Mouse (Mus musculus) hindbrain, postnatal 0 days (tissue): Measurements from ENCODE around the gene Fam171a2. TPM values are rescaled to one million over a fixed set of nuclear protein-coding genes. Genes with fewer than 3 reads are reported as not detected.
A peak's percentile ranks its signal among the peaks of the same experiment; 100 is the strongest.

Experiments used
- ATAC-seq: fragments of 200-750 bp; cut with Nextera tagmentation; 2 replicates; pipeline ENCODE4 v1.8.0; 2017; ENCODE audit warnings: mild to moderate bottlenecking, moderate TSS enrichment, moderate library complexity
- DNase-seq: peaks from one replicate; pipeline ENCODE4 v3.0.0-alpha.2; 2015; ENCODE audit warnings: low spot score
- H3K27ac ChIP-seq: fragments of 300-500 bp; sonication (generic); 2 replicates; pipeline ENCODE4 v1.5.1; 2014; ENCODE audit warnings: mild to moderate bottlenecking
- H3K27me3 ChIP-seq: fragments of 300-500 bp; sonication (generic); 2 replicates; pipeline ENCODE4 v1.6.1; 2014; ENCODE audit warnings: low read length, mixed read lengths; ENCODE audit not compliant: insufficient read depth
- H3K36me3 ChIP-seq: fragments of 300-500 bp; sonication (generic); 2 replicates; pipeline ENCODE4 v1.6.1; 2014; ENCODE audit warnings: low read length, mixed read lengths; ENCODE audit not compliant: insufficient read depth
- H3K4me1 ChIP-seq: fragments of 300-500 bp; sonication (generic); 2 replicates; pipeline ENCODE4 v1.6.1; 2014; ENCODE audit warnings: antibody characterized with exemption, low read length, mixed read lengths; ENCODE audit not compliant: insufficient read depth
- H3K4me2 ChIP-seq: fragments of 300-500 bp; sonication (generic); 2 replicates; pipeline ENCODE4 v1.6.1; 2014; ENCODE audit warnings: low read depth, mild to moderate bottlenecking, low read length, moderate library complexity, mixed read lengths
- H3K4me3 ChIP-seq: fragments of 300-500 bp; sonication (generic); 2 replicates; pipeline ENCODE4 v1.5.1; 2014; ENCODE audit warnings: low read length
- H3K9ac ChIP-seq: fragments of 300-500 bp; sonication (generic); replicated peaks from 2 replicates; pipeline ENCODE4 v1.6.1; 2014; ENCODE audit warnings: mild to moderate bottlenecking, low read length, moderate library complexity, mixed read lengths
- H3K9me3 ChIP-seq: fragments of 300-500 bp; sonication (generic); 2 replicates; pipeline ENCODE4 v1.6.1; 2016; ENCODE audit warnings: low read length, mixed read lengths
- CTCF ChIP-seq: IDR thresholded peaks from 2 replicates; pipeline ENCODE4 v1.5.1; 2016; ENCODE audit warnings: antibody characterized with exemption, control low read depth, low read depth
- WGBS: fragments of 180-500 bp; shearing (Covaris S2); extraction: QIAGEN DNeasy Blood & Tissue Kit; methylation state at CpG from one replicate; pipeline ENCODE4 v1.1.7; 2014; 5-methylcytosine and 5-hydroxymethylcytosine counted together
- polyA plus RNA-seq: library from polyadenylated mRNA; unstranded; fragments of >200 nt; fragmentation: Nextera tagmentation; extraction: Ambion mirVana; gene quantifications from 2 replicates; pipeline ENCODE4 v1.2.1, GENCODE M21; 2015
- total RNA-seq: library from RNA; depleted of rRNA; stranded (reverse); fragments of >200 nt; gene quantifications from 2 replicates; pipeline ENCODE4 v1.2.3, GENCODE M21; 2014

The Fam171a2 gene
- total and polyA plus RNA-seq, 2 experiments from 2014 or later, result 20.6 to 546 TPM

DNA sequence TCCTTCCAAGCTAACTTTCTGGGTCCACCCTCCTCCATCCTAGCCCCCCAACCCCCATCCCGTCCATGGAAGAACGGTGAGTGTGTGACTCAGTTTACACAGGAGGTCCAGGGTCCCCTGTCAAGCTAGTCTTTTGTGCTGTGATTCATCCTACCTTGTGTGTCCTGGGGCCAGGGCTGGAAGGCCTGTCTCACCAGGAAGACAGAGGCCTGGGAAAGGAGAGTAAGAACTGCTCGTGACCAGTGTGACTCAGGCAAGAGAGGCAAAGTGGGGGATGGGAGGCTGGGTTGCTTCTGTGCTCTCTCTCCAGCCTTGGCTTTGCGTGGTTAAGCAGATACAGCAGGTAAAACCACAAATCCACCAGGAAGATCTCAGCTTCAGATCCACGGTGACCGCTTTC, 22.8 kb downstream of the Fam171a2 start:
- Histone ChIP-seq H3K27ac (no peak overlapping the region), H3K4me2 (no peak overlapping the region), H3K4me1 (peaks cover 5% of the 10 kb centered on the region), H3K4me3 (no peak overlapping the region), H3K9me3 (no peaks in the 10 kb centered on the region), H3K9ac (no peak overlapping the region), H3K27me3 (no peaks in the 10 kb centered on the region), H3K36me3 (no peaks in the 10 kb centered on the region)
- 79% methylated on average over 6 of the region's 6 CpGs for WGBS
- DNase-seq, result no peak
- TF ChIP-seq CTCF, result no peak
- no peak for ATAC-seq

DNA sequence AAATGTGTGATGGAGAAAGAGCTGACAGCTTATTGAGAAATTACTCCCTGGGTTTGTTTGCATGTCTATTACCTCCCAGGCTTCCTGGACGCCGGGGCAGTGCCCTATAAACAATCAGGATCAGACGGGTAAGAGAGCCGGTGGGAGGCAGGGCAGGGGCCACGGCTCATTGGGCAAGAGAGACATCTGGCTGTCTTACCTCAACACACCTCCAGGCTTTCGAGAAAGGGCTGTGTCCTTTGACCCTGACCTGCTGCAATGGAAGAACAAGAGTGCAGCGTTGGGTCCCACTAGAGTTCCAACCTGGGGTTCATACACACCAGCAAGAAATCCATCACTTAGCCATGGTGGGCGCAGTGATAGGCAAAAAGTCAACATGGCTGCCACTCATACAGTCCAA, 25.9 kb downstream of the Fam171a2 start:
- H3K27ac ChIP-seq, result no peak overlapping the region
- H3K36me3 ChIP-seq, result no peaks in the 10 kb centered on the region
- H3K9me3 ChIP-seq, result no peaks in the 10 kb centered on the region
- no peak for TF ChIP-seq CTCF
- H3K4me2 ChIP-seq, result no peak overlapping the region
- H3K4me3 ChIP-seq, result no peak overlapping the region
- DNase-seq, result no peak
- H3K9ac ChIP-seq, result no peak overlapping the region
- 55% methylated on average over 8 of the region's 8 CpGs for WGBS
- no peaks in the 10 kb centered on the region for H3K27me3 ChIP-seq
- ATAC-seq, result no peak
- no peaks in the 10 kb centered on the region for H3K4me1 ChIP-seq

DNA sequence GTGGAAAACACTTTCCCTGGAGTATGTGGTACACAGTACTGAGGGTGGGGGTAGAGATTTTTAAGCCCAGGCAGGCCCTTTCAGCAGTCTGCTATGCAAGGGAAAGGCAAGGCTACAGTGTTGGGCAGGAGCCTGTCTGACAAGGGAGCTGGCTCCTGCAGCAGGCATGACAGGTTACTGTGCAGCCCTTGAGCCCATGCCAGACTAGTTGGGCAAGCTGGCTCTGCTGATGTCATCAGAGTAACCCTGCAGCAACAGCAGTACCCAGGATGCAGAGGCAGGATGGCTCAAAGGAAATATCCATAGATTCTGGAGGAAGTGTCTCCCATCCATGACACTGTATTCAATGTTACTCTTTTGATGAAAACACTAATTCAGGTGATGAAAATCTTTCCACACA, 28.6 kb downstream of the Fam171a2 start:
- Histone ChIP-seq H3K9ac (no peak overlapping the region), H3K36me3 (no peaks in the 10 kb centered on the region), H3K27me3 (no peaks in the 10 kb centered on the region), H3K9me3 (no peaks in the 10 kb centered on the region), H3K27ac (no peak overlapping the region), H3K4me3 (no peak overlapping the region), H3K4me1 (no peaks in the 10 kb centered on the region), H3K4me2 (no peak overlapping the region)
- TF ChIP-seq CTCF, result no peak
- no peak for DNase-seq
- no peak for ATAC-seq

DNA sequence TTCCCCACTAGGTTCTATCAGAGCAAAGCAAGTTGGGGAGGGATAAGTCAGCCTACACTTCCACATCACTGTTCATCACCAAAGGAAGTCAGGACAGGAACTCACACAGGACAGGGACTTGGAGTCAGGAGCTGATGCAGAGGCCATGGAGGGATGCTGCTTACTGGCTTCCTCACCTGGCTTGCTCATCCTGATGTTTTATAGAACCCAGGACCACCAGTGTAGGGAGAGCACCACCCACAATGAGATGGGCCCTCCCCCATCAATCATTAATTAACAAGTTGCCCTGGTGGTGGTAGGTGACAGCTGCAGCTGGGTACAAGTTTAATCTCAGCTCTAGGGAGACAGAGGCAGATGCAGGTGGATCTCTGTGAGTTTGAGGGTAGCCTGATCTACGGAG, 30.3 kb downstream of the Fam171a2 start:
- ATAC-seq (no peak), DNase-seq (no peak)
- Histone ChIP-seq H3K36me3 (no peaks in the 10 kb centered on the region), H3K4me3 (no peak overlapping the region), H3K4me2 (no peak overlapping the region), H3K9ac (no peak overlapping the region), H3K27me3 (no peaks in the 10 kb centered on the region), H3K27ac (no peak overlapping the region), H3K4me1 (no peaks in the 10 kb centered on the region), H3K9me3 (no peaks in the 10 kb centered on the region)
- WGBS, result 63% methylated on average over 1 of the region's 1 CpGs
- no peak for TF ChIP-seq CTCF

DNA sequence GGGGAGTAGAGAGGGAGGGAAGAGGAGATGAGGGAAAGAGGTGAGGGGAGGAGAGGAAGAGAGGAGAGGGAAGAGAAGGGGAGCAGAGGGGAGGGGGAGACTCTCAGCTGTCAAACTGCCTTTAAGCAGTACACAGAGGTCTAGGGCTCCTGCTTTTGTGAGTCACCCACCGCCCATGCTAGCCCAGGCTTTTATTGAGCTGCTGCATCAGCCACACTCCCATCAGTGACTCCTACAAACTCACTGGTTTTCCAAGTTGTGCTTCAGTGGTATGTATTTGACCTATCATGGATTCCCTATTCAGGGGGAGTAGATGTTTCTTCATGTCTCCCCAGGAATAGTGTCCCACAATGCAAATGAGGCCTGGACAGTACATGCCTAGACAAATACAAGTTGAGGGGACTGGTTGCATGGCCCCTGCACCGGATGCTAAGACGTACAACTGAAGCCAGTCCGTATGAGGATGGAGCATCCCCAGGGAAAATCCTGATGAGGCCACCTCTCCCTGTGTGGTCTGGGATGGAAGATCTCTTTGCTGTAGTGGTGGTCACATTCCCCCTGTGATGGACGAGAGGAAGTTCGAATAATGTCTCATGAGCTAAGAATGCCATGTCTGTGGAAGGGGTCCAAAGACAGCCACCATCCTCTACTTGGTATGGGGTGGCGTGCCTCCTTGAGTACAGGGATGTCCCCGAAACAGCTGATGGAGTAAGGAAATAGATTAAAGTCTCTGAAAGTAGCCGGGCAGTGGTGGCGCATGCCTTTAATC, 32.3 kb downstream of the Fam171a2 start:
- no peak for TF ChIP-seq CTCF
- H3K9ac ChIP-seq, result no peak overlapping the region
- 75% methylated on average over 10 of the region's 10 CpGs for WGBS
- no peaks in the 10 kb centered on the region for H3K9me3 ChIP-seq
- no peaks in the 10 kb centered on the region for H3K4me1 ChIP-seq
- DNase-seq, result no peak
- H3K36me3 ChIP-seq, result no peaks in the 10 kb centered on the region
- no peak overlapping the region for H3K4me3 ChIP-seq
- no peak for ATAC-seq
- H3K4me2 ChIP-seq, result no peak overlapping the region
- no peaks in the 10 kb centered on the region for H3K27me3 ChIP-seq
- no peak overlapping the region for H3K27ac ChIP-seq

DNA sequence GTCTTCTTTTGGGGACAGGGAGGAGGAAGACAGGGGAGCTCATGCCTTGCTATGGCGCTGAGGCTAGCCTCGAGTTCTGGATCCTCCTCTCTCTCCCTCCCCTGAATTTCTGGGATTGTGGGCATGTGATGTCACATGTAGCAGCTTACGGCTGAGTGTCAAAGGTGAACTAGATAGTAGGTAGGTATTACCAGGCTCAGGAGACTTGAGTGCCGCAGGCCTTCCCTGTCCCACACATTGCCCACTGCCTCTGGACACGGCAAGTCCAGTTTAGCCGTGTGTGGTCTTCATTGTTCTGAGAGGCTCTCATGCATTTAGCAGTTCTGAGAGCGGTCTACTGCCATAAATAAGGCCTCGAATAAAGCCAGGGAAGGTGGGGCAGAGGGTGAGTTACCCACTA, 34.4 kb downstream of the Fam171a2 start:
- Histone ChIP-seq H3K27me3 (no peaks in the 10 kb centered on the region), H3K4me2 (no peak overlapping the region), H3K27ac (no peak overlapping the region), H3K9me3 (no peaks in the 10 kb centered on the region), H3K4me3 (no peak overlapping the region), H3K4me1 (no peaks in the 10 kb centered on the region), H3K9ac (no peak overlapping the region), H3K36me3 (no peaks in the 10 kb centered on the region)
- ATAC-seq (no peak), DNase-seq (no peak)
- 72% methylated on average over 8 of the region's 8 CpGs for WGBS
- TF ChIP-seq CTCF, result no peak

DNA sequence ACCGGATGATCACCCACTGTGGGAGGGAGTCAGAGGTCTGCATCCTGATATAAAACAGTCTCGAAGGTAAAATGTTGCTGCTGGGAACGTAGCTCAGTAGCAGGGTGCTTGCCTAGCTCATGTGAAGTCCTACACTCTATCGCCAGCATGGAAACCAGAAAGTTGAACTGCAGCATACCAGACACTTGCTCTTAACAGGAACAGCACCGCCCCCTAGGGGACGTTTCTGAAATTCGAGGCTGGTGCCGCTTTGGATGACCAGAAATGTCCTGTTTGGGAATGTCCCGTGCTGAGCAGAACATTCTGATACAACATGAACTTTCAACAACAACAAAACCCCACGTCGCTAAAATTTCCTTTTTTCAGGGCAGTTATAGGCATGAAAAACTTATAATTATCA, 35.8 kb downstream of the Fam171a2 start:
- Histone ChIP-seq H3K27me3 (no peaks in the 10 kb centered on the region), H3K9ac (no peak overlapping the region), H3K36me3 (no peaks in the 10 kb centered on the region), H3K4me3 (no peak overlapping the region), H3K4me2 (no peak overlapping the region), H3K27ac (no peak overlapping the region), H3K9me3 (no peaks in the 10 kb centered on the region), H3K4me1 (peaks cover 6% of the 10 kb centered on the region; the same call in 1 of the 2 replicates)
- DNase-seq, result peak; percentile 95
- TF ChIP-seq CTCF, result peak; percentile 94
- 5% methylated on average over 11 of the region's 11 CpGs for WGBS
- ATAC-seq, result no peak
